Mouse (Mus musculus) CH12.LX (cell line): ENCODE results near the gene Tanc2.

Experiments used
- CTCF ChIP-seq, 2 experiments: IDR thresholded peaks in 1 of 2; conservative IDR thresholded peaks in 1 of 2; 2 replicates each; pipeline ENCODE4 v1.5.1; 2011 to 2012; ENCODE audit warnings: low read depth in 2 of 2, low read length in 2 of 2, improper control_type of control experiment in 1 of 2, inconsistent platforms in 1 of 2, mild to moderate bottlenecking in 1 of 2, moderate library complexity in 1 of 2
- GABPA ChIP-seq: IDR thresholded peaks from 2 replicates; pipeline ENCODE4 v1.6.1; 2012; ENCODE audit warnings: low read depth, low read length, improper control_type of control experiment, inconsistent platforms; ENCODE audit not compliant: insufficient replicate concordance
- MYC ChIP-seq: IDR thresholded peaks from 2 replicates; pipeline ENCODE4 v1.6.1; 2011; ENCODE audit warnings: low read depth, mild to moderate bottlenecking, improper control_type of control experiment, low read length
- SIN3A ChIP-seq: IDR thresholded peaks from 2 replicates; pipeline ENCODE4 v1.6.1; 2012; ENCODE audit warnings: low read length, improper control_type of control experiment, inconsistent platforms
- ZNF384 ChIP-seq: IDR thresholded peaks from 2 replicates; pipeline ENCODE4 v1.6.1; 2012; ENCODE audit warnings: low read depth, low read length, improper control_type of control experiment, inconsistent platforms

- TF ChIP-seq CTCF (conservative IDR thresholded peaks at IDR 0.05 in 1 of 2, IDR thresholded peaks at IDR 0.05 in 1 of 2; ENCODE audit: low read depth in 2 of 2, low read length in 2 of 2) (no peak), SIN3A (no peak), GABPA (no peak), ZNF384 (no peak), MYC (no peak)
Measured at GRCm38 (mm10) chr11:105567221-105567641, 22.6 kb upstream of the Tanc2 start.
